Mouse (Mus musculus) MEL (cell line): ENCODE results near the gene Pidd1.

Experiments
- CTCF ChIP-seq, 3 experiments: IDR thresholded peaks in 2 of 3; conservative IDR thresholded peaks in 1 of 3; 2 replicates each; pipeline ENCODE4 v1.5.1; 2011 to 2012; ENCODE audit warnings: low read length in 3 of 3, low read depth in 2 of 3, mild to moderate bottlenecking in 2 of 3, improper control_type of control experiment in 1 of 3, inconsistent platforms in 1 of 3, mixed read lengths in 1 of 3, moderate library complexity in 1 of 3; ENCODE audit not compliant: control insufficient read depth in 1 of 3, insufficient read depth in 1 of 3, poor library complexity in 1 of 3, severe bottlenecking in 1 of 3
- E2F4 ChIP-seq: IDR thresholded peaks from 2 replicates; pipeline ENCODE4 v1.6.1; 2011; ENCODE audit warnings: low read depth, low read length, improper control_type of control experiment, borderline replicate concordance
- EP300 ChIP-seq, 2 experiments: IDR thresholded peaks; 2 replicates each; pipeline ENCODE4 v1.6.1; 2011; ENCODE audit warnings: improper control_type of control experiment in 2 of 2, low read length in 2 of 2, low read depth in 1 of 2, mild to moderate bottlenecking in 1 of 2
- MAX ChIP-seq: IDR thresholded peaks from 2 replicates; pipeline ENCODE4 v1.6.1; 2011; ENCODE audit warnings: low read length, improper control_type of control experiment
- POLR2A ChIP-seq, 2 experiments: IDR thresholded peaks; 2 replicates each; pipeline ENCODE4 v1.6.1; 2011 to 2012; ENCODE audit warnings: low read length in 2 of 2, mild to moderate bottlenecking in 2 of 2, control low read depth in 1 of 2, improper control_type of control experiment in 1 of 2, low read depth in 1 of 2, moderate library complexity in 1 of 2; ENCODE audit not compliant: control insufficient read depth in 1 of 2, insufficient read depth in 1 of 2, poor library complexity in 1 of 2
- POLR2AphosphoS2 ChIP-seq: IDR thresholded peaks from 2 replicates; pipeline ENCODE4 v1.6.1; 2011; ENCODE audit warnings: low read length, improper control_type of control experiment
- POLR2AphosphoS5 ChIP-seq: IDR thresholded peaks from 2 replicates; pipeline ENCODE4 v1.6.1; 2012; ENCODE audit warnings: low read depth, borderline replicate concordance, mild to moderate bottlenecking, inconsistent platforms, low read length, moderate library complexity, mixed read lengths
- USF1 ChIP-seq: IDR thresholded peaks from 2 replicates; pipeline ENCODE4 v1.6.1; 2014; ENCODE audit warnings: low read depth, mild to moderate bottlenecking, inconsistent platforms, low read length, improper control_type of control experiment, moderate library complexity

DNA sequence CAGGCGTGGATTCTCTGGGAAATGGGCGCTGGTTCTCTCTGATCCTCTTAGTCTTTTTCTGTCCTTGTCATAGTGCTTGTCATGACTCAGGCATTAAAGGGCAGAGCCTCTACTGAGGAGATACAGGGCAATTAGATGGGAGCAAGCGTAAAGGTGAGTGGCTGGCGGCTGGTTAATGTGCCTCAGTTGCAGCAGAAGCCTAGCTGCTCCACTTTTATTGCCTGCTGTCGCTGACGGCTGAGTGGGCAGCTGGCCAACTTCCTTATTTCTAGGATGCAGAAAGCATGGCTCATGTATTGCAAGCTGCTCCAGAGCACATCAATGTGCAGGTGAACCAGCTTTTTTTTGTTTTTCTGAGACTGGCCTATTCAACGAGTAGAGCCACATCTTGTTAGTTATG, 24.9 kb downstream of the Pidd1 start:
- no peak for TF ChIP-seq E2F4
- no peak for TF ChIP-seq EP300 (IDR thresholded peaks at IDR 0.05; ENCODE audit: low read depth in 1 of 2, low read length in 2 of 2)
- no peak for TF ChIP-seq POLR2A (IDR thresholded peaks at IDR 0.05; ENCODE audit: control insufficient read depth in 1 of 2, insufficient read depth in 1 of 2, low read depth in 1 of 2, low read length in 2 of 2, poor library complexity in 1 of 2)
- TF ChIP-seq POLR2AphosphoS2, result no peak
- no peak for TF ChIP-seq CTCF (IDR thresholded peaks at IDR 0.05 in 2 of 3, conservative IDR thresholded peaks at IDR 0.05 in 1 of 3; ENCODE audit: control insufficient read depth in 1 of 3, insufficient read depth in 1 of 3, low read depth in 2 of 3, low read length in 3 of 3, poor library complexity in 1 of 3, severe bottlenecking in 1 of 3)
- no peak for TF ChIP-seq USF1
- TF ChIP-seq MAX, result no peak; the same call in 1 of the 2 replicates
- no peak for TF ChIP-seq POLR2AphosphoS5
